24 mouse cellular contexts compared by ENCODE assay signal in the genomic region with DNA sequence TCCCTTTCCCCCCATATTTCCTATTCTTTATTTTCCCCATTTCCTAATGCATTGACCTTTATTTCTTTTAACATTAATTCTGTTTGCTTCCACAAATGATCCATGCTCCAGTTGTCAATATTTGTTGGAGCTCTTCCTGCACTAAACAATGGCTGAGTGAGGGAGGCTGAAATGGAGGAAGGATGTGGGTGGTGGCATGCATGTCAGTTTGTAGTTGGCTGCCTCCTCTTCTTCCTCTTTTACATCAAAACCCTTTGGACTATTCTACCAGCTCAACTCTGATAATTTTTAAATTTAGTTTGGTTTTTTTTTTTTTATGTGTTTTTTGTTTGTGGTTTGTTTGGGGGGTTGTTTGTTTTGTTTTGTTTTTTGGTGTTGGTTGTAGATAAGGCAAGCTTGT.
DNase-seq lines count a peak whose midpoint lies in the region; ATAC-seq and TF ChIP-seq lines count a peak whose summit lies in the region.
"Had no signal": no experiment of that assay in that cellular context is flagged by ENCODE, and none has a peak within 500 bp of the region (broad histone marks: within the 10 kb centered on the region; RNA-seq: fewer than 3 reads in every experiment).

No protein-coding gene starts in this region.

- H3K9ac ChIP-seq in CH12.LX (ENCODE audit: insufficient read depth, low read depth): no peak overlapping the region
- H3K9ac ChIP-seq in forebrain, embryonic 14.5 days (ENCODE audit: low read length): no peak overlapping the region
- H3K9ac ChIP-seq: forebrain, embryonic 13.5 days; forebrain, postnatal 0 days; hindbrain, embryonic 13.5 days; intestine, embryonic 15.5 days had no signal

- dilution Hi-C loops in CH12.LX (cut with MboI; ENCODE audit: extremely low pct_ligation_motif_present, extremely low pct_unique_long_range_greater_than_20kb, low sequenced_read_pairs): no loop called here

- in situ Hi-C loops in CH12.LX (cut with MboI; ENCODE audit: low pct_ligation_motif_present, low pct_unique_long_range_greater_than_20kb, low sequenced_read_pairs): loop anchor here (10.0 kb wide), 1 partner anchor 507 kb away; no protein-coding TSS in a partner anchor

- H3K79me2 ChIP-seq in CH12.LX (replicated peaks; ENCODE audit: control insufficient read depth, extremely low read depth, insufficient read depth, poor library complexity, severe bottlenecking): no peaks in the 10 kb centered on the region

- no peak for TF ChIP-seq CTCF in CH12.LX (conservative IDR thresholded peaks at IDR 0.05 in 1 of 2, IDR thresholded peaks at IDR 0.05 in 1 of 2; ENCODE audit: low read depth in 2 of 2, low read length in 2 of 2)

- H3K4me1 ChIP-seq in CH12.LX (ENCODE audit: control insufficient read depth in 1 of 2, insufficient read depth in 2 of 2): peaks cover 21 to 53% of the 10 kb centered on the region in 2 experiments
- no peaks in the 10 kb centered on the region for H3K4me1 ChIP-seq in forebrain, embryonic 14.5 days (ENCODE audit: control insufficient read depth, insufficient read depth, low read length)
- H3K4me1 ChIP-seq: forebrain, embryonic 10.5 days; forebrain, embryonic 13.5 days; hindbrain, embryonic 10.5 days; hindbrain, embryonic 13.5 days; intestine, embryonic 15.5 days had no signal

- no peak for TF ChIP-seq EP300 in CH12.LX (IDR thresholded peaks at IDR 0.05; ENCODE audit: low read length)

- no peak overlapping the region for H3K4me3 ChIP-seq in CH12.LX (replicated peaks in 1 of 3; ENCODE audit: low read depth in 2 of 3, low read length in 2 of 3, poor library complexity in 1 of 3)
- no peak overlapping the region for H3K4me3 ChIP-seq in forebrain, embryonic 14.5 days (ENCODE audit: low read depth, low read length)
- H3K4me3 ChIP-seq: forebrain, embryonic 10.5 days; forebrain, embryonic 13.5 days; gastrocnemius, adult 2 months; heart, adult 2 months; hindbrain, embryonic 10.5 days; hindbrain, embryonic 13.5 days; intestine, embryonic 15.5 days had no signal

- no peak for TF ChIP-seq POLR2A in CH12.LX (IDR thresholded peaks at IDR 0.05; ENCODE audit: low read depth, low read length)

- ATAC-seq in granulocyte monocyte progenitor cell, adult 5-6 weeks (replicated peaks; ENCODE audit: poor library complexity, severe bottlenecking): peak; percentile 40; the same call in 1 of the 2 replicates
- no peak for ATAC-seq in forebrain, embryonic 14.5 days
- ATAC-seq: forebrain, embryonic 13.5 days; forebrain, postnatal 0 days; hindbrain, embryonic 16.5 days; intestine, embryonic 15.5 days had no signal

- H3K9me3 ChIP-seq in CH12.LX (replicated peaks; ENCODE audit: low read length): peaks cover 15% of the 10 kb centered on the region
- no peaks in the 10 kb centered on the region for H3K9me3 ChIP-seq in forebrain, embryonic 14.5 days (replicated peaks; ENCODE audit: control insufficient read depth, low read length)
- H3K9me3 ChIP-seq: forebrain, embryonic 10.5 days; forebrain, embryonic 13.5 days; G1E; hindbrain, embryonic 10.5 days; hindbrain, embryonic 13.5 days; intestine, embryonic 15.5 days had no signal

- peaks cover 0 to 7% of the 10 kb centered on the region in 2 experiments for H3K36me3 ChIP-seq in CH12.LX (replicated peaks in 1 of 2; ENCODE audit: control insufficient read depth in 1 of 2, insufficient read depth in 1 of 2, low read length in 1 of 2)
- no peaks in the 10 kb centered on the region for H3K36me3 ChIP-seq in forebrain, embryonic 14.5 days (ENCODE audit: control insufficient read depth, insufficient read depth, low read length)
- H3K36me3 ChIP-seq: forebrain, embryonic 10.5 days; G1E; hindbrain, embryonic 10.5 days; hindbrain, embryonic 13.5 days; intestine, embryonic 15.5 days had no signal

- H3K4me2 ChIP-seq in CH12.LX (ENCODE audit: insufficient read depth, low read depth, poor library complexity, severe bottlenecking): no peak overlapping the region
- no peak overlapping the region for H3K4me2 ChIP-seq in forebrain, embryonic 14.5 days (ENCODE audit: low read length)
- H3K4me2 ChIP-seq: forebrain, embryonic 13.5 days; heart, embryonic 11.5 days; hindbrain, embryonic 13.5 days; intestine, embryonic 15.5 days had no signal

- no peak for TF ChIP-seq RAD21 in CH12.LX (IDR thresholded peaks at IDR 0.05; ENCODE audit: low read depth, low read length)

- H3K27ac ChIP-seq in CH12.LX (ENCODE audit: insufficient read depth, low read depth): peak overlapping the region; percentile 78; the same call in 1 of the 2 replicates
- H3K27ac ChIP-seq in forebrain, embryonic 14.5 days (ENCODE audit: low read depth, low read length): no peak overlapping the region
- H3K27ac ChIP-seq: forebrain, embryonic 10.5 days; forebrain, embryonic 13.5 days; gastrocnemius, adult 2 months; heart, adult 2 months; hindbrain, embryonic 10.5 days; hindbrain, embryonic 13.5 days; intestine, embryonic 15.5 days had no signal

- peak; percentile 2 for DNase-seq in heart, adult 11 months
- no peak for DNase-seq in heart, adult 9 months (ENCODE audit: low spot score in 2 of 2)
- DNase-seq in CH12.LX (ENCODE audit: extremely low read depth): no peak
- no peak for DNase-seq in forebrain, embryonic 14.5 days (ENCODE audit: low spot score)
- DNase-seq in urinary bladder, adult 2 months (ENCODE audit: low spot score): no peak
- DNase-seq: adrenal gland, adult 2 months; adrenal gland, postnatal 14 days; cerebellum, adult 11 months; cerebellum, adult 8-10 months; cerebellum, postnatal 10 days; cerebellum, postnatal 36 days; forebrain, postnatal 0 days; gastrocnemius, adult 2 months; gastrocnemius, postnatal 14 days; heart, adult 2 months had no signal

- H3K27me3 ChIP-seq in CH12.LX (replicated peaks): no peaks in the 10 kb centered on the region
- no peaks in the 10 kb centered on the region for H3K27me3 ChIP-seq in forebrain, embryonic 14.5 days (replicated peaks; ENCODE audit: control insufficient read depth, insufficient read depth, low read length)
- H3K27me3 ChIP-seq: hindbrain, embryonic 13.5 days; intestine, embryonic 15.5 days had no signal

TF ChIP-seq in CH12.LX, 34 proteins besides CTCF, POLR2A, EP300 and RAD21:
- TF ChIP-seq CHD2 (IDR thresholded peaks at IDR 0.05; ENCODE audit: low read length) (no peak), UBTF (IDR thresholded peaks at IDR 0.05; ENCODE audit: low read depth, low read length) (no peak), ETS1 (conservative IDR thresholded peaks at IDR 0.05; ENCODE audit: low read depth, low read length) (no peak), HCFC1 (IDR thresholded peaks at IDR 0.05; ENCODE audit: low read depth, low read length) (no peak)
